Mouse (Mus musculus) kidney, embryonic 16.5 days (tissue): ENCODE results near the gene Gm14137. TPM values are rescaled to one million over a fixed set of nuclear protein-coding genes. Genes with fewer than 3 reads are reported as not detected.
A peak's percentile ranks its signal among the peaks of the same experiment; 100 is the strongest.

Experiments used
- ATAC-seq: fragments of 200-750 bp; cut with Nextera tagmentation; 2 replicates; pipeline ENCODE4 v1.8.0; 2017; ENCODE audit warnings: moderate TSS enrichment; ENCODE audit not compliant: low FRiP score, low TSS enrichment
- H3K27ac ChIP-seq: fragments of 300-500 bp; sonication (generic); 2 replicates; pipeline ENCODE4 v1.5.1; 2014; ENCODE audit warnings: low read length
- H3K27me3 ChIP-seq: fragments of 300-500 bp; sonication (generic); 2 replicates; pipeline ENCODE4 v1.6.1; 2014; ENCODE audit warnings: low read length, control low read depth, mixed read lengths; ENCODE audit not compliant: insufficient read depth
- H3K36me3 ChIP-seq: fragments of 300-500 bp; sonication (generic); 2 replicates; pipeline ENCODE4 v1.6.1; 2014; ENCODE audit warnings: low read length, control low read depth, mixed read lengths; ENCODE audit not compliant: insufficient read depth
- H3K4me1 ChIP-seq: fragments of 300-500 bp; sonication (generic); 2 replicates; pipeline ENCODE4 v1.6.1; 2014; ENCODE audit warnings: low read length, control low read depth, mixed read lengths; ENCODE audit not compliant: insufficient read depth
- H3K4me2 ChIP-seq: fragments of 300-500 bp; sonication (generic); replicated peaks from 2 replicates; pipeline ENCODE4 v1.6.1; 2014; ENCODE audit warnings: low read depth, low read length
- H3K4me3 ChIP-seq: fragments of 300-500 bp; sonication (generic); 2 replicates; pipeline ENCODE4 v1.5.1; 2014; ENCODE audit warnings: mild to moderate bottlenecking, low read length
- H3K9ac ChIP-seq: fragments of 300-500 bp; sonication (generic); replicated peaks from 2 replicates; pipeline ENCODE4 v1.6.1; 2014; ENCODE audit warnings: low read length
- H3K9me3 ChIP-seq: fragments of 300-500 bp; sonication (generic); 2 replicates; pipeline ENCODE4 v1.6.1; 2016; ENCODE audit warnings: low read length, control low read depth
- WGBS: fragments of 180-500 bp; shearing (Covaris S2); extraction: QIAGEN DNeasy Blood & Tissue Kit; methylation state at CpG from one replicate; pipeline ENCODE4 v1.1.7; 2014; 5-methylcytosine and 5-hydroxymethylcytosine counted together
- polyA plus RNA-seq: library from polyadenylated mRNA; unstranded; fragments of >200 nt; fragmentation: Nextera tagmentation; extraction: Ambion mirVana; gene quantifications from 2 replicates; pipeline ENCODE4 v1.2.1, GENCODE M21; 2015

Gm14137 gene
- polyA plus RNA-seq, 1 experiment from 2014 or later: 0.56 TPM

DNA sequence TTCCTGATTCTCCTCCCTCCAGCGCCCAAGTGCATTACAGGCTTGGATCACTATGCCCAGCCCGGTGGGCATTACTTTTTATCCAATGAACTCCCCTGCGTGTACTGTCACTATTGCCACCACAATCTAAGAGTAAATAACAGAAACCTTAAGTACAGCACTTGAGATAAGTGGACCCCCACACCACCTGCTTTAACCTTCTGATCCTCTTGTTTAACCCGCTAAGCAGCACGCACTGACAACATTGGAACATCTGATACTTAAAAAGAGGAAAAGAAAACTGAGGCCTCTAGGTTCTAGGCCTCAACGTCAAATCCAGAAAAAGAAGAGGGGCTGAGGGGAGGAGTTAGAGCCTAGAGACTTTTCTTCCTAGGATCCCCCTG, 33.6 kb downstream of the Gm14137 start:
- peak overlapping the region; percentile 74 for H3K9ac ChIP-seq
- peak overlapping the region; percentile 77 for H3K4me2 ChIP-seq
- no peaks in the 10 kb centered on the region for H3K27me3 ChIP-seq
- H3K36me3 ChIP-seq: peaks cover 25% of the 10 kb centered on the region
- peaks cover 20% of the 10 kb centered on the region for H3K4me1 ChIP-seq
- H3K27ac ChIP-seq: peak overlapping the region; percentile 92
- WGBS: 16% methylated on average over 6 of the region's 6 CpGs
- H3K4me3 ChIP-seq: peak overlapping the region; percentile 88
- H3K9me3 ChIP-seq: no peaks in the 10 kb centered on the region
- ATAC-seq: no peak

DNA sequence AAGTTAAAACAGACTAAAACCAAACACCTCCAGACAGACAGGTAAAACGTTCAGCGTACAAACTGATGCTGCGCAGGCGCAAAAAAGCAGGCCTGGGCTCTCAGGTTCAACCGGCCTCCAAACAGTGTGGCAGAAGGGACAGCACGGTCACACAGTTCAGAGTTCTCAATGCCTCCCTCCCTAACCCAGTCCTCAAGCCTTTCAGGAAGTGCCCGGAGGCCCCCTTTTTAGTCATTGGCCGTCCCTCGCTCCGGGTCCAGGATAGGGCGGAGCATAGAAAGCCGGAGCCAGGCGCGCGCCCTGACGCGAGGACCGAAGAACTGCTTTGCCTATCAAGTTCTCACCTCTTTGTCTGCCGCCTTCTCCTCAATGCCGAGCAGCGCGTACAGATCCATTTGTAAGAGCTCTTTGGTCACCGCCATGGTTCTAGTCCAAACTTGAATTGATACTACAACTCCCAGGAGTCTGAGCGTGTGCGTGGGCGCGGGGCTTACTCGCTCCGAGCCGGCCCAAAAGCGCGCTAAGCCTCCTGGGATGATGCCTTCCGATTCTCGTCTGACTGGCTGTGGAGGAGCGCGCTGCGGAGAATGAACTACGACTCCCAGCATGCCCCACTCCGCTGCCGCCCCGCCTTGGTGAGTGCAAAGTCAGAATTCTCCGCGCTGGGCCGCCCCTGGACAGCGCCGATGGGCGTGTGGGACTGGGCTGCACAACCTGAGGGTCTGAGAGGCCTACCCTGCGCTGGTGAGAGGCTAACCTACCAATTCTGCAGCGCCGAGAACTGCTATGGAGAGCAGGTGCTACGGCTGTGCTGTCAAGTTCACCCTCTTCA, 34.3 kb downstream of the Gm14137 start, which contains the start of the genes Zfyve19 and Dnajc17:
Gene Zfyve19, plus strand, starts transcription at position 274 of the 832 bp plus-strand sequence.
Gene Dnajc17, minus strand, starts transcription at position 452 of the 832 bp plus-strand sequence.
- under 1% methylated on average over 51 of the region's 51 CpGs for WGBS
- H3K36me3 ChIP-seq: peaks cover 28% of the 10 kb centered on the region
- H3K4me3 ChIP-seq: peak within 1 kb of the TSS; percentile 88
- peak within 1 kb of the TSS; percentile 77 for H3K4me2 ChIP-seq
- H3K9me3 ChIP-seq: no peaks in the 10 kb centered on the region
- peak within 1 kb of the TSS; percentile 92 for H3K27ac ChIP-seq
- no peaks in the 10 kb centered on the region for H3K27me3 ChIP-seq
- peak within 1 kb of the TSS; percentile 89 for H3K9ac ChIP-seq
- peak; percentile 98 for ATAC-seq
- H3K4me1 ChIP-seq: peaks cover 18% of the 10 kb centered on the region

DNA sequence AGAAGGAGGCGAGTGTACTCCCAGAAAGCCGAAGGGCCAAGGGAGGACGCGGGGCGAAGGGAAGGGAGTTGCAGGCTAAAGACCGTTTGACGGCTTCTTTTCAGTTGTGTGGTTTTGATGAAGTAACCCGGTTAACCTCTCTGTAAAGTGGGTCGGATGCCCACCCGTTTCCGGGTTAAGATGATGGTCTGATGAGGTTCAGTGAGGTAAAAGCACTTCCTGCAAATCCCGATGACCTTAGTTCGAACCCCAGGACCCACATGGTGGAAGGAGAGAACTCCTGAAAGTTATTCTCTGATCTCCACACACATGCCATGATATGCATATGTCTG, 34.8 kb downstream of the Gm14137 start:
- peaks cover 15% of the 10 kb centered on the region for H3K4me1 ChIP-seq
- no peaks in the 10 kb centered on the region for H3K9me3 ChIP-seq
- no peak for ATAC-seq
- no peaks in the 10 kb centered on the region for H3K27me3 ChIP-seq
- under 1% methylated on average over 13 of the region's 13 CpGs for WGBS
- peak overlapping the region; percentile 82 for H3K27ac ChIP-seq
- peak overlapping the region; percentile 88 for H3K4me3 ChIP-seq
- H3K4me2 ChIP-seq: peak overlapping the region; percentile 69
- H3K36me3 ChIP-seq: peaks cover 31% of the 10 kb centered on the region
- H3K9ac ChIP-seq: peak overlapping the region; percentile 89

Other genes with a start within 250 kb of the Gm14137 start
- 26.8 and 28.6 TPM in 2 replicates for gene Chst14, start 248.0 kb upstream of the Gm14137 start, polyA plus RNA-seq
- 23.3 and 26.9 TPM in 2 replicates for gene Ccdc32, start 145.1 kb upstream of the Gm14137 start, polyA plus RNA-seq
- 4.5 and 5.3 TPM in 2 replicates for gene Rpusd2, start 139.7 kb upstream of the Gm14137 start, polyA plus RNA-seq
- gene Knl1, start 127.4 kb upstream of the Gm14137 start, polyA plus RNA-seq: 38.3 and 47.0 TPM in 2 replicates
- gene Rad51, start 61.7 kb upstream of the Gm14137 start, polyA plus RNA-seq: 50.7 and 51.8 TPM in 2 replicates
- 46.4 and 47.0 TPM in 2 replicates for gene Rmdn3, start 17.5 kb upstream of the Gm14137 start, polyA plus RNA-seq
- 34.5 and 38.8 TPM in 2 replicates for gene Gchfr, start 6.7 kb upstream of the Gm14137 start, polyA plus RNA-seq
- gene Zfyve19, start 34.1 kb downstream of the Gm14137 start, polyA plus RNA-seq: 64.1 and 67.2 TPM in 2 replicates
- gene Dnajc17, start 34.3 kb downstream of the Gm14137 start, polyA plus RNA-seq: 21.0 and 21.6 TPM in 2 replicates
- 1.0 and 1.2 TPM in 2 replicates for gene Ppp1r14d, start 55.4 kb downstream of the Gm14137 start, polyA plus RNA-seq
- 48.9 and 49.4 TPM in 2 replicates for gene Spint1, start 62.9 kb downstream of the Gm14137 start, polyA plus RNA-seq
- 1.8 and 2.3 TPM in 2 replicates for gene Rhov, start 96.8 kb downstream of the Gm14137 start, polyA plus RNA-seq
- 23.0 and 23.1 TPM in 2 replicates for gene Vps18, start 114.2 kb downstream of the Gm14137 start, polyA plus RNA-seq
- 12.9 and 13.5 TPM in 2 replicates for gene Dll4, start 151.3 kb downstream of the Gm14137 start, polyA plus RNA-seq
- 0.86 and 1.3 TPM in 2 replicates for gene Chac1, start 176.7 kb downstream of the Gm14137 start, polyA plus RNA-seq